Mouse (Mus musculus) kidney, postnatal 0 days (tissue): ENCODE results near the gene Bbs10. TPM values are rescaled to one million over a fixed set of nuclear protein-coding genes. Genes with fewer than 3 reads are reported as not detected.

Source experiments
- ATAC-seq: fragments of 200-750 bp; cut with Nextera tagmentation; replicated peaks from 2 replicates; pipeline ENCODE4 v1.8.0; 2017; ENCODE audit warnings: low read depth, moderate number of reproducible peaks, moderate TSS enrichment, moderate library complexity; ENCODE audit not compliant: low FRiP score
- DNase-seq: peaks from one replicate; pipeline ENCODE4 v3.0.0-alpha.2; 2016; ENCODE audit warnings: low spot score
- H3K27ac ChIP-seq: fragments of 300-500 bp; sonication (generic); 2 replicates; pipeline ENCODE4 v1.5.1; 2014; ENCODE audit warnings: mild to moderate bottlenecking
- H3K27me3 ChIP-seq: fragments of 300-500 bp; sonication (generic); 2 replicates; pipeline ENCODE4 v1.6.1; 2014; ENCODE audit warnings: low read length, mixed read lengths; ENCODE audit not compliant: insufficient read depth
- H3K36me3 ChIP-seq: fragments of 300-500 bp; sonication (generic); 2 replicates; pipeline ENCODE4 v1.6.1; 2014; ENCODE audit warnings: low read length, mixed read lengths; ENCODE audit not compliant: insufficient read depth
- H3K4me1 ChIP-seq: fragments of 300-500 bp; sonication (generic); replicated peaks from 2 replicates; pipeline ENCODE4 v1.6.1; 2014; ENCODE audit warnings: antibody characterized with exemption, low read length, mixed read lengths; ENCODE audit not compliant: insufficient read depth
- H3K4me2 ChIP-seq: fragments of 300-500 bp; sonication (generic); 2 replicates; pipeline ENCODE4 v1.6.1; 2014; ENCODE audit warnings: mild to moderate bottlenecking, low read length, moderate library complexity, mixed read lengths
- H3K4me3 ChIP-seq: fragments of 300-500 bp; sonication (generic); replicated peaks from 2 replicates; pipeline ENCODE4 v1.5.1; 2014; ENCODE audit warnings: low read depth, low read length
- H3K9ac ChIP-seq: fragments of 300-500 bp; sonication (generic); 2 replicates; pipeline ENCODE4 v1.6.1; 2014; ENCODE audit warnings: low read depth, low read length
- H3K9me3 ChIP-seq: fragments of 300-500 bp; sonication (generic); replicated peaks from 2 replicates; pipeline ENCODE4 v1.6.1; 2016; ENCODE audit warnings: low read length, inconsistent platforms, mixed read lengths
- CTCF ChIP-seq: IDR thresholded peaks from 2 replicates; pipeline ENCODE4 v1.5.1; 2016; ENCODE audit warnings: antibody characterized with exemption, low read depth, mild to moderate bottlenecking, moderate library complexity
- WGBS: fragments of 180-500 bp; shearing (Covaris S2); extraction: QIAGEN DNeasy Blood & Tissue Kit; methylation state at CpG from one replicate; pipeline ENCODE4 v1.1.7; 2014; 5-methylcytosine and 5-hydroxymethylcytosine counted together
- polyA plus RNA-seq: library from polyadenylated mRNA; unstranded; fragments of >200 nt; fragmentation: Nextera tagmentation; extraction: Ambion mirVana; gene quantifications from 2 replicates; pipeline ENCODE4 v1.2.1, GENCODE M21; 2015

Gene Bbs10
- polyA plus RNA-seq, 1 experiment from 2014 or later, result 6.2 TPM

GRCm38 (mm10) chr10:111258256-111258655, 40.2 kb upstream of the Bbs10 start:
- H3K27ac ChIP-seq, result no peak overlapping the region
- no peaks in the 10 kb centered on the region for H3K4me1 ChIP-seq
- no peak for TF ChIP-seq CTCF
- no peaks in the 10 kb centered on the region for H3K27me3 ChIP-seq
- no peaks in the 10 kb centered on the region for H3K9me3 ChIP-seq
- H3K36me3 ChIP-seq, result no peaks in the 10 kb centered on the region
- H3K4me2 ChIP-seq, result no peak overlapping the region
- 0 out of 2 replicates have a peak, but pooled peaks have one; percentile 29 for ATAC-seq
- H3K9ac ChIP-seq, result no peak overlapping the region
- DNase-seq, result no peak
- no peak overlapping the region for H3K4me3 ChIP-seq
- 70% methylated on average over 3 of the region's 3 CpGs for WGBS

GRCm38 (mm10) chr10:111271687-111272086, 26.8 kb upstream of the Bbs10 start:
- WGBS, result 75% methylated on average over 15 of the region's 15 CpGs
- H3K9me3 ChIP-seq, result no peaks in the 10 kb centered on the region
- H3K36me3 ChIP-seq, result peaks cover 19% of the 10 kb centered on the region; the same call in 1 of the 2 replicates
- TF ChIP-seq CTCF, result no peak
- no peaks in the 10 kb centered on the region for H3K27me3 ChIP-seq
- no peak overlapping the region for H3K4me2 ChIP-seq
- DNase-seq (peak; percentile 24), ATAC-seq (peak; percentile 77; the same call in 1 of the 2 replicates)
- no peak overlapping the region for H3K27ac ChIP-seq
- no peaks in the 10 kb centered on the region for H3K4me1 ChIP-seq
- H3K4me3 ChIP-seq, result no peak overlapping the region
- H3K9ac ChIP-seq, result no peak overlapping the region

DNA sequence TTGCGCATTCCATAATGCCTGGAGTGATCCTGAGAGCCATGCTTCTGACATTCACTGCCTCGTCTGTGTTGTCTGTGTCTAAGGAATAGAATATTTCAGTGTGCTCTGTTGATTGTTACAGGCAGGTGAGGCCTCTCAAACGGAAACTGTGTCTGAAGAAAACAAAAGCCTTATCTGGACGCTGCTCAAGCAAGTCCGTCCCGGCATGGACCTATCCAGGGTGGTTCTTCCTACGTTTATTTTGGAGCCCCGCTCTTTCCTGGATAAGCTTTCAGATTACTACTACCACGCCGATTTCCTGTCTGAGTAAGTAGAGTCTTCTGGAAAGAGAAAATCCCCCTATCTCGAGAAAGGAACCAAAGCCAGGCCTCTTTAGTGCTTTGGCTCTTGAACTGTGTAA, 25.6 kb upstream of the Bbs10 start:
- Histone ChIP-seq H3K9ac (no peak overlapping the region), H3K27ac (no peak overlapping the region), H3K4me3 (no peak overlapping the region), H3K9me3 (no peaks in the 10 kb centered on the region), H3K4me2 (no peak overlapping the region), H3K4me1 (no peaks in the 10 kb centered on the region), H3K27me3 (no peaks in the 10 kb centered on the region), H3K36me3 (peaks cover 19% of the 10 kb centered on the region; the same call in 1 of the 2 replicates)
- WGBS, result 77% methylated on average over 11 of the region's 11 CpGs
- DNase-seq (no peak), ATAC-seq (no peak)
- no peak for TF ChIP-seq CTCF

GRCm38 (mm10) chr10:111273463-111274088, 24.9 kb upstream of the Bbs10 start:
- peak; percentile 32 for DNase-seq

DNA sequence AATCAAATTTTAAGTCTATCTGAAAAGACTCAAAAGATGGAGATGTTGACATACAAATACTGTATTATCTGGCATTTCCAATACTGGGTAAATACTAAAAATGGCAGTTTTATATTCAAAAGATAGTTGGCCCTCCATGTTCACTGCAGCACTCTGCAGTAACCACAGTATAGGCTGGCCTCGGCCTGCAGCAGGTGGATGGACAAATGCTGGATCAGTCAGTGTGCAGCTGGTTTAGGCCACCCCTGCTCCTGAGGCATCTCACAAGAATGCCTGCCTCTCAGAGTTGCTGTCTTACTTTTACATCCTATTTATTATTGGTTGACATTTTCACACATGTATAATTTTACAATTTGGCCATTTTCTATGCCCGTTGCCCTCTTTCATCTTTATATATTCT, 22.7 kb upstream of the Bbs10 start:
- no peaks in the 10 kb centered on the region for H3K27me3 ChIP-seq
- H3K4me1 ChIP-seq, result no peaks in the 10 kb centered on the region
- no peak overlapping the region for H3K9ac ChIP-seq
- WGBS, result 97% methylated on average over 2 of the region's 2 CpGs
- no peak overlapping the region for H3K27ac ChIP-seq
- no peak for TF ChIP-seq CTCF
- H3K9me3 ChIP-seq, result no peaks in the 10 kb centered on the region
- H3K36me3 ChIP-seq, result peaks cover 16% of the 10 kb centered on the region; the same call in 1 of the 2 replicates
- ATAC-seq (no peak), DNase-seq (no peak)
- H3K4me2 ChIP-seq, result no peak overlapping the region
- H3K4me3 ChIP-seq, result no peak overlapping the region

More at GRCm38 (mm10) chr10:111273463-111274088, 24.9 kb upstream of the Bbs10 start:
- 45% methylated on average over 5 of the region's 5 CpGs for WGBS
- no peaks in the 10 kb centered on the region for H3K27me3 ChIP-seq
- peaks cover 19% of the 10 kb centered on the region; the same call in 1 of the 2 replicates for H3K36me3 ChIP-seq
- H3K4me2 ChIP-seq, result no peak overlapping the region
- no peaks in the 10 kb centered on the region for H3K4me1 ChIP-seq
- ATAC-seq, result no peak; the same call in 1 of the 2 replicates
- no peak overlapping the region for H3K9ac ChIP-seq
- H3K27ac ChIP-seq, result no peak overlapping the region
- H3K9me3 ChIP-seq, result no peaks in the 10 kb centered on the region
- H3K4me3 ChIP-seq, result no peak overlapping the region
- no peak for TF ChIP-seq CTCF

DNA sequence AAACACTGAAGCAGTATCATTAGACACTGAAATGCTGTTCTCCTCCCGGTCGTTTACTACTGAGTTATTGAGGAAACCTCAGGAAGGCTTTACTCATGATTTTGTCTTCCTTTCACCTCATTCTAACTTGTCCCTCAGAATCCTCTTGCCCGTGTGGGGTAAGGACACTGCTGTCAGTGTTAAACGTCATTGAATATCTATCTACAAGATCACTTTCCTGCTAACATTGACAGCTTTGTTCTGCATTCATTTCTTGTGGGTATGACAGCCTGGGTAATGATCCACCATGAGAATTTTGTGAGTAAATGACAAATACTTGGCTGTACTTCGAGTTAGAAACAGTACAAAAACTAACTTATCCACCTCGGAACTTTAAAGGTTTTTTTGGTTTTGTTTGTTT, 848 bp upstream of the Bbs10 start:
- no peak for DNase-seq
- Histone ChIP-seq H3K9me3 (no peaks in the 10 kb centered on the region), H3K27ac (0 out of 2 replicates have a peak overlapping the region, but pooled peaks have one; percentile 75), H3K9ac (peak overlapping the region; percentile 56; the same call in 1 of the 2 replicates), H3K4me3 (peak overlapping the region; percentile 59; the same call in 1 of the 2 replicates), H3K27me3 (no peaks in the 10 kb centered on the region), H3K36me3 (0 out of 2 replicates have a peak, but pooled peaks cover 3% of the 10 kb centered on the region), H3K4me1 (no peaks in the 10 kb centered on the region), H3K4me2 (peak overlapping the region; percentile 69)
- 37% methylated on average over 6 of the region's 6 CpGs for WGBS
- ATAC-seq, result no peak
- no peak for TF ChIP-seq CTCF
